Mouse (Mus musculus): ENCODE measurements at regions not wholly inside any gene's neighbourhood (a gene's known extent, or its start where the extent isn't known, plus 50 kb on each side); places are given as distances from the start of the nearest gene placed in this dataset.
A peak's percentile ranks its signal among the peaks of the same experiment; 100 is the strongest.

DNA sequence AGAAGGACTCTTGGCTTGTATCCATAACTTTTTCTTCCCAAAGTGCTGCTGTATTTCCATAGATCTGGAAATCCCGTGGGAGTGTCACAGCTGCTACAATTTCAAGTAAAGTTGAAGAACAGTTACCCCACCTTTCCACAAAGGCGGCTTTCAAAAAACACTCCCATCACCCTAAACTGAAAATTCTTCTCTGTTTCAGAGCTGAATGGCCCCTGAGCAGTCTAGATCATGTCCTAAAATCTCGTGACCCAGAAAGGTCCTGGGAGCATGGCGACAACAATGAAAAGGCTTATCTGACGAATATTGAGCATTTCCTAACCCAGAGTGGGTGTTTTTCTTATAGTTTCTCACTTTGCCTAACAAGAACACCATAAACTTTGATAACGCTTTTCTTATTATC, 92.2 kb downstream of the Olfr267 start:
- Histone ChIP-seq H3K27me3 (no peaks in the 10 kb centered on the region), H3K9ac (no peak overlapping the region), H3K4me3 (no peak overlapping the region), H3K4me2 (no peak overlapping the region), H3K9me3 (replicated peaks) (no peaks in the 10 kb centered on the region), H3K4me1 (replicated peaks) (no peaks in the 10 kb centered on the region), H3K27ac (no peak overlapping the region), H3K36me3 (no peaks in the 10 kb centered on the region)
- WGBS: 81% methylated on average over 6 of the region's 6 CpGs
- no peak for ATAC-seq (replicated peaks; ENCODE audit: insufficient number of reproducible peaks, insufficient read depth, low FRiP score, low read depth)

DNA sequence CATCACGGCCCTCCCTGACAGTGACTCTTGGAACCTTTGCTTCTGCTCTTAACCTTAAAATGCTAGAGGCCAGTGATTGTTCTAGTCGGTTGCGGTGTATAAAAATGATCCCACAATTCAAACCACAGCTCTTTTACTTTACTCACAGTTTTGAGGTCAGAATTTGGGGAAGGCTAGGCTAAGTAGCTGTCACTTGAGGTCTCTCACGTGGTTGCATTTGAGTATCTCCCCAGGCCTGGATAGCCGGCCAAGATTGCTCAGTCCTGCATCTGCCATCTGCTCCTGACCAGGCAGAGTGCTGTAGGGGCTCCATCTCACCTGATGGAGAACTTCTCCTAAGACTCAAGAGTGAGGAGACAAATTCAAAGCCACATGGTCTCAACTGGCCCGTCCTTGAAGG, 94.5 kb downstream of the Olfr267 start:
- no peak overlapping the region for H3K27ac ChIP-seq
- no peak overlapping the region for H3K9ac ChIP-seq
- 80% methylated on average over 6 of the region's 6 CpGs for WGBS
- H3K9me3 ChIP-seq (replicated peaks): no peaks in the 10 kb centered on the region
- no peak for ATAC-seq (replicated peaks; ENCODE audit: insufficient number of reproducible peaks, insufficient read depth, low FRiP score, low read depth)
- no peaks in the 10 kb centered on the region for H3K36me3 ChIP-seq
- H3K4me1 ChIP-seq (replicated peaks): no peaks in the 10 kb centered on the region
- H3K27me3 ChIP-seq: no peaks in the 10 kb centered on the region
- no peak overlapping the region for H3K4me2 ChIP-seq
- no peak overlapping the region for H3K4me3 ChIP-seq

GRCm38 (mm10) chr4:58681926-58682325, 105.6 kb downstream of the Olfr267 start:
- Histone ChIP-seq H3K9me3 (replicated peaks) (no peaks in the 10 kb centered on the region), H3K36me3 (no peaks in the 10 kb centered on the region), H3K4me2 (no peak overlapping the region), H3K4me3 (no peak overlapping the region), H3K9ac (no peak overlapping the region), H3K4me1 (replicated peaks) (no peaks in the 10 kb centered on the region), H3K27ac (no peak overlapping the region), H3K27me3 (no peaks in the 10 kb centered on the region)
- ATAC-seq (replicated peaks; ENCODE audit: insufficient number of reproducible peaks, insufficient read depth, low FRiP score, low read depth): no peak
- 81% methylated on average over 4 of the region's 4 CpGs for WGBS

GRCm38 (mm10) chr4:58677701-58678385, 109.7 kb downstream of the Olfr267 start:
- Histone ChIP-seq H3K27me3 (no peaks in the 10 kb centered on the region), H3K4me2 (no peak overlapping the region)
- 46% methylated on average over 6 of the region's 6 CpGs for WGBS

GRCm38 (mm10) chr4:58671406-58672035, 116.0 kb downstream of the Olfr267 start:
- H3K9me3 ChIP-seq (replicated peaks): no peaks in the 10 kb centered on the region
- no peaks in the 10 kb centered on the region for H3K36me3 ChIP-seq
- H3K4me1 ChIP-seq (replicated peaks): peaks cover 10% of the 10 kb centered on the region; the same call in 1 of the 2 replicates
- peak overlapping the region; percentile 31; the same call in 1 of the 2 replicates for H3K4me2 ChIP-seq
- no peak for ATAC-seq (replicated peaks; ENCODE audit: insufficient number of reproducible peaks, insufficient read depth, low FRiP score, low read depth)
- H3K4me3 ChIP-seq: no peak overlapping the region
- no peaks in the 10 kb centered on the region for H3K27me3 ChIP-seq
- no peak overlapping the region for H3K9ac ChIP-seq
- WGBS: 65% methylated on average over 14 of the region's 14 CpGs
- H3K27ac ChIP-seq: no peak overlapping the region

More at GRCm38 (mm10) chr4:58677701-58678385, 109.7 kb downstream of the Olfr267 start:
- H3K27ac ChIP-seq: no peak overlapping the region
- no peaks in the 10 kb centered on the region for H3K9me3 ChIP-seq (replicated peaks)
- ATAC-seq (replicated peaks; ENCODE audit: insufficient number of reproducible peaks, insufficient read depth, low FRiP score, low read depth): no peak
- H3K36me3 ChIP-seq: no peaks in the 10 kb centered on the region
- no peak overlapping the region for H3K4me3 ChIP-seq
- H3K9ac ChIP-seq: no peak overlapping the region
- no peaks in the 10 kb centered on the region for H3K4me1 ChIP-seq (replicated peaks)

GRCm38 (mm10) chr4:58670906-58671250, 116.6 kb downstream of the Olfr267 start:
- Histone ChIP-seq H3K36me3 (no peaks in the 10 kb centered on the region), H3K4me3 (no peak overlapping the region), H3K9ac (no peak overlapping the region), H3K4me2 (no peak overlapping the region), H3K27ac (no peak overlapping the region), H3K4me1 (replicated peaks) (peaks cover 10% of the 10 kb centered on the region; the same call in 1 of the 2 replicates), H3K27me3 (no peaks in the 10 kb centered on the region), H3K9me3 (replicated peaks) (no peaks in the 10 kb centered on the region)
- 38% methylated on average over 6 of the region's 6 CpGs for WGBS
- no peak for ATAC-seq (replicated peaks; ENCODE audit: insufficient number of reproducible peaks, insufficient read depth, low FRiP score, low read depth)

DNA sequence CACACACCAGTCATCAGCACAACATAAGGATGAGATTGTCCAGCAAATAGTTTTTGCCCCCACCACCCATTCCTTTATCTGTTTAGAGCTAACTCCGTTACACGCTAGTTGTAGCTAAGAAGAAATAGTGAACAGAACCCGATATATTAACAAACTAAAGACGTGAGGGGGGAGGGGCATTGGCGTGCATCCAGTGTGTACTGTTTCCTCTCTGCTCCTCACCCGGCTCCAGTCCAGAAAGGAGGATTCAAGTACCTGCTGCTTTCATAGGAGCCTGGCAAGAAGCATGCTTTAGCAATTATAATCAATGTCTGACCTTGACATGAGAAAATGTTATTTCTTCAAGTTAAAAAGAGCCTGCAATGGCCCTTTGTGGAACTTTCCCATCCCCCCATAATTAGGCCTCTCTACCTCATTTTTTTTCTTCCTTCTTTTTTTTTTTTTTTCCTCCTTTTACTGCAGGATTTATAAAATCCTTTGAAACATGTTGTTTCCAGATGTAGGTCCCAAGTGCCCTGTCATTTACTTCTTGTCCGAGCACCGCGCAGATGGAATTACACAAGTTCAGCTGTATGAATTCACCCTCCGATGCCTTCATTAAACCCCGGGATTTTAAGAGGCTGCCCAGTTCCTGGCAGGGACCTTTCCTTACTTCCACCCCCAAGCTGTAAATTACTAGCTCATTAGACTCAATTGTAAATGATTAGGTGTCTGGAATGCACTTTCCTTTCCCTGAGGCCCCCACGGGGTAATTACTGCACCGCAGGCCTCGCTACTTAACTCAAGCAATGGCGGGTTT, 116.6 kb upstream of the Lpar1 start:
- WGBS: 46% methylated on average over 15 of the region's 15 CpGs
- Histone ChIP-seq H3K4me3 (no peak overlapping the region), H3K27me3 (no peaks in the 10 kb centered on the region), H3K4me1 (replicated peaks) (peaks cover 10% of the 10 kb centered on the region; the same call in 1 of the 2 replicates), H3K4me2 (no peak overlapping the region), H3K36me3 (no peaks in the 10 kb centered on the region), H3K9me3 (replicated peaks) (no peaks in the 10 kb centered on the region), H3K9ac (no peak overlapping the region), H3K27ac (no peak overlapping the region)
- ATAC-seq (replicated peaks; ENCODE audit: insufficient number of reproducible peaks, insufficient read depth, low FRiP score, low read depth): no peak

- 43% methylated on average over 8 of the region's 8 CpGs for WGBS
- Histone ChIP-seq H3K36me3 (no peaks in the 10 kb centered on the region), H3K9me3 (replicated peaks) (no peaks in the 10 kb centered on the region), H3K27ac (no peak overlapping the region), H3K4me2 (no peak overlapping the region), H3K4me1 (replicated peaks) (peaks cover 10% of the 10 kb centered on the region; the same call in 1 of the 2 replicates), H3K27me3 (no peaks in the 10 kb centered on the region), H3K4me3 (no peak overlapping the region), H3K9ac (no peak overlapping the region)
- no peak for ATAC-seq (replicated peaks; ENCODE audit: insufficient number of reproducible peaks, insufficient read depth, low FRiP score, low read depth)
These were observed 114.9 kb upstream of the Lpar1 start for GRCm38 (mm10) chr4:58668368-58669153.

DNA sequence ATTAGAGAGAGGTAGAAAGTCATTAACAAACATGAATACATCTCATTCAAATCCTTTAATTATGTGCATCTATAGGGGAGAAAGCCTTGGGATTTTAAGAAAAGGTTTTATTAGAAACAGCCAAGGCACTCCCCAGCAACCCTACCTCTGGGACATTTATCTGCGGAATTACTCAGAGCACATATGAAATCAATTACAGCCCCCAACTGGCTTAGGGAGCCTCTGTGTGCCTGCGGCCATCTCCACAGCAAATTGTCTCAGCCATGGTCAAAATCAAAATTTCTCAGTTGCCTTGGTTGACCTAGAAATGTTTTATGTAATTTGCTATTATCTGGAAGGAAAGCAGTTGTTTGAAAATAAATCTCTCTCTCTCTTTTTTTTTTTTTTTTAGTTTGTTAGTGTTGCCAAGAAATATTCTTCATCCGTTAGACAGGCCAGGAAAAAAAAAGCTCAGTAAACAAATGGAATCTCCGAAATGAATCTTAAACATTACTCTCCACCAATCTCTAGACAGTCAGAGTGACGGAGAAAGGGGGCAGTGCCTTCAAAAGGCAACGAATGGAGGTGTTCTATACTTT, 110.0 kb upstream of the Lpar1 start:
- Histone ChIP-seq H3K4me3 (no peak overlapping the region), H3K4me2 (no peak overlapping the region), H3K9ac (no peak overlapping the region), H3K27ac (no peak overlapping the region), H3K4me1 (replicated peaks) (no peaks in the 10 kb centered on the region), H3K36me3 (no peaks in the 10 kb centered on the region), H3K9me3 (replicated peaks) (no peaks in the 10 kb centered on the region), H3K27me3 (no peaks in the 10 kb centered on the region)
- 59% methylated on average over 6 of the region's 6 CpGs for WGBS
- ATAC-seq (replicated peaks; ENCODE audit: insufficient number of reproducible peaks, insufficient read depth, low FRiP score, low read depth): no peak

DNA sequence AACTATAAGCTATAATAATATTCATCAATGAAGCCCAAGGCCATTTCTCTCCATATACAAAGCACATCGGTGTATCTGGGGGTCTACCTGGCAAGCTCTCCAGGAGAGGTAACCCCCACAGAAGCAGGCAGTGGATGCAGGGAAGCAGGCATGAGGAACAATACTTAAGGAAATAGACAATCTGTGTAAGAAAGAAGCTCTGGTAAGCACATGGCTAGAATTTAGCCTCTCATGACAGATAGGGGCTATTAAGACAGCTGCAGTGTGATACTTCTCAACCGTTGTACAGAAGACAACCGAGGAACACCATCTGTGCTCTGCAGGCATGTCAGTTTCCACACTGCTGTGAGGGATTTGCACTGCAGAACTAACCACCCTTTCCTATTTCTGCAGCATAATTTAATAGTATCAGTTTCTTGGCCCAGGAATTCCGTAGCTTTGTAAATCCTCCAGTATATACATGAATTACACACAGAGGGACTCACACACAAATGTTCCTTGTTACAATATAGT, 108.1 kb upstream of the Lpar1 start:
- H3K27me3 ChIP-seq: no peaks in the 10 kb centered on the region
- no peaks in the 10 kb centered on the region for H3K36me3 ChIP-seq
- no peak overlapping the region for H3K9ac ChIP-seq
- 0 out of 2 replicates have a peak, but pooled peaks have one; percentile 31 for ATAC-seq (replicated peaks; ENCODE audit: insufficient number of reproducible peaks, insufficient read depth, low FRiP score, low read depth)
- no peak overlapping the region for H3K27ac ChIP-seq
- H3K4me2 ChIP-seq: no peak overlapping the region
- no peaks in the 10 kb centered on the region for H3K4me1 ChIP-seq (replicated peaks)
- H3K4me3 ChIP-seq: no peak overlapping the region
- no peaks in the 10 kb centered on the region for H3K9me3 ChIP-seq (replicated peaks)
- 78% methylated on average over 4 of the region's 4 CpGs for WGBS

Data from heart, embryonic 15.5 days (tissue).